Mouse (Mus musculus) olfactory bulb, adult 2 months (tissue): ENCODE measurements around the gene Usp37.

ENCODE experiments used
- CTCF ChIP-seq: fragments of 200-500 bp; IDR thresholded peaks from 2 replicates; pipeline ENCODE4 v1.5.1; 2012; ENCODE audit warnings: low read depth, mild to moderate bottlenecking, low read length, moderate library complexity; ENCODE audit not compliant: insufficient read depth
- POLR2A ChIP-seq: fragments of 200-500 bp; IDR thresholded peaks from 2 replicates; pipeline ENCODE4 v1.6.1; 2012; ENCODE audit warnings: mild to moderate bottlenecking, low read depth, low read length, moderate library complexity; ENCODE audit not compliant: insufficient read depth

DNA sequence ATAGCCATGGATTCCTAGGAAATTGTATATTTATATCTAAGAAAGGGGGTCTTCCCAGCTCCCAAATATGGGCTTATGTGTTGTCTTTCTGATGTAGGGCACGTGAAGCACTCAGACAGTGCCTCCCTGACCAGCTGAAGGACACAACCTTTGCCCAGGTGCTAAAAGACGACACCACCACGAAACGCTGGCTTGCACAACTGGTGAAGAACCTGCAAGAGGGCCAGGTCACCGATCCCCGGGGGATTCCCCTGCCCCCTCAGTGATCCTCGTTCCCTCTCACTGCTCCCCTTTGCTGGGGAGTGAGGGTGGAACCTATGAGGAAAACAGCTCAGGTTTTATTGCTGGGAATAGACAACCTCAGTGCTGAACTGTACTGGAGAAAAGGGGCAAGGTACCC, 15.5 kb downstream of the Usp37 start:
- TF ChIP-seq POLR2A = no peak
- TF ChIP-seq CTCF = no peak
